Mouse (Mus musculus) right cerebral cortex, adult 2 months (tissue): ENCODE data around the gene Dr1.
"Not testable (repeated sequence)": the region's sequence is repeated elsewhere in the genome, so short reads cannot be mapped to it uniquely, and the experiment has no call there.

Experiments
- DNase-seq, 2 experiments: peaks; one replicate each; pipeline ENCODE4 v3.0.0; 2021 to 2022; ENCODE audit warnings: low spot score in 2 of 2

Dr1 gene

GRCm38 (mm10) chr5:108268127-108269062, at the start of gene Dr1:
Dr1 (plus strand) TSS chr5:108268897.
- peak; percentile 80 to 82 for DNase-seq

- DNase-seq = no peak
Observed at GRCm38 (mm10) chr5:108224077-108224476, 44.6 kb upstream of the Dr1 start.

DNA sequence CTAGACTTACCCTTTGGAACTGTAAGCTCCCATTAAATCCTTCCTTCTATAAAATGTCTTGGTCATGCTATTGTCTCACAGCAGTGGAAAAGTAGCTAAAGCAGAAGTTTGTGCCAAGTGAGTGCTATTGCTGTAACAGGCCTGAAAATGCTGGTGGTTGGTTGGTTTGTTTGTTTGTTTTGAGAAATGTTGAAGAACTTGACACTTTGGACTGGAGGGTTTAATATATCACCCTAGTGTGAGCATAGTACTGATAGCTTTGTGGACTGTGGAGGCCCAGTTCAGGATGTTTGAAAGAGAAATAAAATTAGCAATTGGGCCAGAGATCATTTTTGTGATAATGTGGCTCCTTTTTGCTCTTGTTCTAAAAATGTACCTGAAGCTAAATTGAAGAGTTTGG, 42.5 kb upstream of the Dr1 start:
- DNase-seq = no peak

DNA sequence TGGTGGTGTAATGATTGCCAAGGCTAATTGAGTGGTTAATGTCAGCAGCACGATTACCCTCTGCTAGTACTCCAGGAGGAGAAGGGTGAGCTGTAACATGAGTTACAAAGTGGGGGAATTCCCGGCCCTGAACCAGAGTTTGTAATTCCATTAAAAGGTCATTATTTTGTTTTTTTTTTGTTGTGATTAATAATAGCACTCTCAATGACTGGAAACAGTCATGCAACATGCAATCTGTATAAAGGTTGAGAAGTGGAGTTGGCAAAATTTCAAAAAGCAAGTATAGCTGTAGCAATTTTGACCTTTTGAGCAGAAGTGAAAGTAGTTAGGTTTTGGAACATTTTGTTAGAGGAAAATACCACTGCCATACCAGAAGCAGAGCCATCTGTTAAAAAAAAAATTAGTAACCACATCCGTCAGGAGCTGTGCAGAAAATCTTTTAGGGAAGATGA, 22.4 kb upstream of the Dr1 start:
- no peak for DNase-seq

- DNase-seq = no peak
Observed at GRCm38 (mm10) chr5:108250033-108250432, 18.7 kb upstream of the Dr1 start.

DNA sequence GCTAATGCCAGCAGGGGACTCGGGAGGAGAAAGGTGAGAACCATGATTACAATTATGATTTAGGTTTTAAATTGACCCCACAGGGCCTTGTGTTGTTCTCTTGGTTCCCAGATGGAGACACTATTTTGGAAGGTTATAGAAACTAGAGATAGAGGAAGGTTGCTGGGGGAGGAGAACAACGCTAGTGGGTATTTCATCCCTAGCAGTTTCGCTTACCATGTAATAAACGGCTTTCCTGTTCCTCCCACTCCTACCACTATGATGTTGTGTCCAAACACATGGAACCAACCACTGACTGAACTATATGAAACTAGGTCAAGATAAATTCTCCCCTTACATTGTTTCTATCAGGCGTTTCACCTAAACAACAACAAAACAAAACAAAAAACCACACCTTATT, 13.4 kb upstream of the Dr1 start:
- DNase-seq = no peak

GRCm38 (mm10) chr5:108262722-108263121, 6.0 kb upstream of the Dr1 start:
- peak in 1 of 2 experiments; percentile 17 for DNase-seq

- DNase-seq = not testable (repeated sequence)
Observed at GRCm38 (mm10) chr5:108263785-108264184, 4.9 kb upstream of the Dr1 start.

DNA sequence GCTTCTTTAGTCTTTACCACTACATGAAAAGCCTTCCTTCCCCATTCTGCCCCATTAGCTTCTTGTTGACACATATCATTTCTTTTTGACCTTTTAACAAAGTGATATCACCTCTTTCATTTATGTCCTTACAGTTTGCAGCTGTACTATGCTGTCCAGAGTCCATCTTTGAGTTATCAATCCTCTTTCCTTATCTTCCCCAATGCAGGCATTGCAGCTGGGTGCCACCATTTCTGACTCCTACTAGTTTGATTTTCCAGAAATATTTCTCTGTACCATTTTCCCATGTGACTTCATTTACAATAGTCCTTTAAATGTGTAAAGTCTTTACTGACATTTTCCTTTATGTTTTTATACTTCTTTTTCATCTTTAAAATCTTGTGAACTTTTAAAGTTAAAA, 1.7 kb upstream of the Dr1 start:
- DNase-seq = no peak

GRCm38 (mm10) chr5:108269063-108269810, 540 bp downstream of the Dr1 start:
- DNase-seq = peak; percentile 20 to 31

GRCm38 (mm10) chr5:108269811-108270151, 1.1 kb downstream of the Dr1 start:
- DNase-seq = no peak

- DNase-seq = no peak
Observed at GRCm38 (mm10) chr5:108270415-108270814, 1.7 kb downstream of the Dr1 start.

- DNase-seq = not testable (repeated sequence)
Observed at GRCm38 (mm10) chr5:108271345-108271744, 2.6 kb downstream of the Dr1 start.

- no peak for DNase-seq
Observed at GRCm38 (mm10) chr5:108286957-108287356, 18.3 kb downstream of the Dr1 start.

DNA sequence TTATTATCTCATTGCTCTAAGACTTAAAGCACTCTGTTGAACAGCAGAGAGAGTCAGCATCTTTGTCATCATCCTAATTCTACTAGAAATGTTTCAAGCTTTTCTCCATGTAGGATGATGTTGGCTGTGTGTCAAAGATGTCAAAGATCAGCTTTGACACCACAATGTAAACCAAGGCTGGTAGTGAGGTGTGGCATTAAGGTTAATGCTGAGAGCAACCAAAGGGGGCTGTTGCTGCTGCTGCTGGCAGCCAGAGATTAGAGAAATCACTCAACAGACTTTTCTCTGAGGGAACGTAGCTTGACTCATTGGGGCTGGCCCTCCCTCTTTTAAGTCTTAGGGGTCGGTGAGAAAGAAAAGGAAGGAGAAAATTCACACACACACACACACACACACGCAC, 32.9 kb downstream of the Dr1 start:
- no peak for DNase-seq

- DNase-seq = peak; percentile 94 to 96
Observed at GRCm38 (mm10) chr5:108312224-108313064, 43.7 kb downstream of the Dr1 start, which contains the start of gene Pigg. Pigg (plus strand) TSS chr5:108312609.

DNA sequence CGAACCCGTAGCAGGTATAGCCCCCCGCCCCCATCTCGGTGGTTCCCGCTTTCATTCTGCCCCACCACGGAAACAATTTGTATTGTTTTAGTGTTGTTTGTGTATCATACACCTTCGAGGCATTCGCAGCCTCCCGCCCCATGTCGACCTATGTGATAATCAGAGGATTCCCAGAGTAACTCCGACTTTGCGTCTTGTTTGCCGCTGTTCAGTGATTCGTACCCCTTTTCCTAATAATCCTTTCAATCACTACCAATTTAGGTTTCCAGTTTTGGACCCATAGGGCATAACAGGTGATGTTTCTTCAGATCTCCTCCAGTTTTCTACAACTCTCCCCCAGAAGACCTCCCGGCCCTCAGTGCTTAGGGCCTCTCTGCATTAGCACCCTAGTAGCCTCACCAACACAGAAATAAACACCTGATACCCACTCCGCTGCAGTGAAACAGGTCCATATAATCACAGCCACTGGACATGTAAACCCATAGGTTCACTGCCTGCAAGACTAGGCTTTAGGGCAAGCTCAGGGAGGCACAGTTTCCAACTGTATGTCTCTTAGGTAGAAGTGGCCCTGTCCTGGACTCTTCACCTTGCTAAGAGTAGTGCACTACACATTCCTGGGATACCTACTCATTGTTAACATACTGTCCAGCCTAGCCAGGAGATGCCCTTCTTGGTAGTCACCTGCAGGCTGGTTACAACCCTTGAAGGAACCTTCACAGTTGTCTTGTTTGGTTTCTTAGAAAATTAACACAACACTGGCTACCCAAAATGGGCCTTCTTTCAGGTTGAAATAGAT, 44.6 kb downstream of the Dr1 start:
- DNase-seq = no peak
